Mouse (Mus musculus): ENCODE data around the gene Gstm5.

DNA sequence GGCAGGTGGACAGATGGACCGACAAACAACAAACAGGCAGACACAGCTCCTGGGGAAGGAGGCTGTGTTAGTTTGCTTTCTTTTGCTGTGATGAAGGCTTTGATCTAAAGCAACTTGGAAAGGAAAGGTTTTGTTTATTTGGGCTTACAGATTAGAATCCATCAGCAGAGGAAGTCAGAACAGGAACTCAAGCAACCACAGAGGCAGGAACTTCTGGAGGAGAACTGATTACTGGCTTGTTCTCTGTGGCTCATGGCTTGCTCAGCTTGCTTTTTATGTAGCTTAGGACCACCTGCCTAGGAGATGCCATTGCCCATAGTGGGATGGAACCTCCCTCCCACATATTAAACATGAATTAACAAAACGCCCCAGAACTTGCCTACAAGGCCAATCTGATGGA lies 33.1 kb upstream of the Gstm5 start:
- no peak for TF ChIP-seq CTCF (IDR thresholded peaks at IDR 0.05; ENCODE audit: borderline replicate concordance, extremely low read depth, insufficient read depth, insufficient read length)
- no peak for TF ChIP-seq POLR2A (IDR thresholded peaks at IDR 0.05; ENCODE audit: borderline replicate concordance, extremely low read depth, insufficient read depth, insufficient read length, poor library complexity, severe bottlenecking)
